Mouse (Mus musculus): ENCODE results near the gene 4930404H24Rik. TPM values are rescaled to one million over a fixed set of nuclear protein-coding genes. Genes with fewer than 3 reads are reported as not detected.
A peak's percentile ranks its signal among the peaks of the same experiment; 100 is the strongest.

4930404H24Rik gene
- polyA plus RNA-seq, 1 experiment from 2014 or later, result not detected

DNA sequence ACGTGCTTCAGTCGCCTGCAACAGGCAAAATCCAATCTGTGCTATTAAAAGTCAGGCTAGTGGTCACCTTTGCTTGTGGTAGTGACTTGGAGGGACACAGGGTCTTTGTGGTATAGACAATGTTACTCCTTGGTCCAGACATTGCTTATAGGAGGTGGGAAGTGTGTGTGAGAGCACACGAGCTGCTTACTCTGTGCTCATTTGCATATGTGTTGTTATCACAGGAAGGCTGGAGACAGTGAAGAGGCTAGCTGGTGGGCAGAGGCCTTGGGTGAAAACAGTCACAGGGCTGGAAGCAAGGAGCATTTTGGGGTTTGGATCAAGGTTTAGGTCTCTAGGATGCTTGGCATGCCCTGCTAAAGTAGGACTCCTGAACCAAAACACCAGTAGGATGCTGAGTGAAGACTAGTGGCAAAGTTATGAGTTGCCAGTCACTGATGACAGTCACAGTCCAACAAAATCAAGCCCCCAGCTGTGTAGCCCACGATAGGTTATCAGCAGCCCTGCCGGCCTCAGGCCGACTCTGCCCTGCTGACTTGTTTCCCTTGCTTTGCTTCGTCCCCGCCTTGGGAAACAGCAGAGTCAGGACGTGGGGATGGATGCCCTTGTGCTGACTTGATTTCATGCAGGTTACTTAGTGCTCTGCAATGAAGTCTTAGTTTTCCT, 37.6 kb upstream of the 4930404H24Rik start:
- Histone ChIP-seq H3K4me1 (replicated peaks) (peaks cover 68% of the 10 kb centered on the region), H3K36me3 (peaks cover 14% of the 10 kb centered on the region), H3K4me3 (replicated peaks) (peak overlapping the region; percentile 2; the same call in 1 of the 2 replicates), H3K27me3 (no peaks in the 10 kb centered on the region), H3K9ac (peak overlapping the region; percentile 61), H3K27ac (peak overlapping the region; percentile 94), H3K4me2 (peak overlapping the region; percentile 59), H3K9me3 (replicated peaks) (no peaks in the 10 kb centered on the region)
- WGBS (ENCODE audit: insufficient replicate concordance), result 25% methylated on average over 9 of the region's 9 CpGs
- ATAC-seq (ENCODE audit: low read depth) (peak; percentile 84), DNase-seq (peak; percentile 84)

DNA sequence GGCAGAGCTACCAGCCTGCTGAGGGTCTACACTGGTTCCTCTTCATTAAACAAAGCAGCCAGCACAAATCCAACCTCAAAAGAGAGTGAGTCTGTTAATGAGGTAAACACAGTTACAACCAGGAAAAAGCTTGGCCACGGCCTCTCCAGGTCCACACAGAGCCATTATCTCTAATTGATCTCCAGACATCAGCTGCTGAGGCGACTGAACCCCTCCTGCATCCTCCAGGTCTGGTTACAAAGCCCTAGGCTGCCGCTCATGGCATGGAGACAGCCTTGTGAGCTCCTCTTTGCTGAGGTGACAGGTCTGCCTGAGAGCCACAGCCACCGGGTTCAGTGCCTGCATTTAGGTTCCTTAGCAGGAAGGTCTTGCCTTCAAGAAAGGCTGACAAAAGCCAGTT, 35.1 kb upstream of the 4930404H24Rik start:
- H3K36me3 ChIP-seq, result peaks cover 21% of the 10 kb centered on the region
- no peak overlapping the region for H3K4me3 ChIP-seq (replicated peaks)
- DNase-seq (no peak), ATAC-seq (ENCODE audit: low read depth) (no peak)
- H3K9ac ChIP-seq, result no peak overlapping the region
- H3K27ac ChIP-seq, result peak overlapping the region; percentile 67; the same call in 1 of the 2 replicates
- H3K4me2 ChIP-seq, result no peak overlapping the region
- WGBS (ENCODE audit: insufficient replicate concordance), result 54% methylated on average over 4 of the region's 4 CpGs
- H3K9me3 ChIP-seq (replicated peaks), result no peaks in the 10 kb centered on the region
- no peaks in the 10 kb centered on the region for H3K27me3 ChIP-seq
- H3K4me1 ChIP-seq (replicated peaks), result peaks cover 65% of the 10 kb centered on the region

DNA sequence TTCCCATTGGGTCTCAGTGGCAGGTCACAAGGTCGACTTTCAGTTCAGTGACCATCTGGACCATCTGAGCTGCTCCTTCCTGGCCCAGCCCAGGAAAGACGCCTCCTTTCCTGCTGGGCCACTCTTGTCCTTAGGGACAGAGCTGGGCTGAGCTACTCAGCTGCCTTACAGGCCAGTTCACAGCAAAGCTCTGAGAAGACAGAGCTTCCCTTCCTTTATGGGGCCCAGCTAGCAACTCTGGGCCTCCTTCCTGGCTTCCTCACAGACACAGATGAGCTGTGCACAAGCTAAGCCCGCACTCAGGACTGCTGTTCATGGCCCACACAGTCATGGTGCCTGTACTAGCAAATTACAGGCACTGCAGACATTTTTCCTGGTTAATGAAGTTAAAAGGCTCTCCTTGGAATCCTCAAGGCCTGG, 34.6 kb upstream of the 4930404H24Rik start:
- ATAC-seq (ENCODE audit: low read depth) (no peak), DNase-seq (no peak)
- peaks cover 59% of the 10 kb centered on the region for H3K4me1 ChIP-seq (replicated peaks)
- H3K4me3 ChIP-seq (replicated peaks), result no peak overlapping the region
- no peak overlapping the region for H3K4me2 ChIP-seq
- peak overlapping the region; percentile 67 for H3K27ac ChIP-seq
- H3K9ac ChIP-seq, result peak overlapping the region; percentile 3; the same call in 1 of the 2 replicates
- 50% methylated on average over 3 of the region's 3 CpGs for WGBS (ENCODE audit: insufficient replicate concordance)
- H3K27me3 ChIP-seq, result no peaks in the 10 kb centered on the region
- no peaks in the 10 kb centered on the region for H3K9me3 ChIP-seq (replicated peaks)
- H3K36me3 ChIP-seq, result peaks cover 26% of the 10 kb centered on the region

DNA sequence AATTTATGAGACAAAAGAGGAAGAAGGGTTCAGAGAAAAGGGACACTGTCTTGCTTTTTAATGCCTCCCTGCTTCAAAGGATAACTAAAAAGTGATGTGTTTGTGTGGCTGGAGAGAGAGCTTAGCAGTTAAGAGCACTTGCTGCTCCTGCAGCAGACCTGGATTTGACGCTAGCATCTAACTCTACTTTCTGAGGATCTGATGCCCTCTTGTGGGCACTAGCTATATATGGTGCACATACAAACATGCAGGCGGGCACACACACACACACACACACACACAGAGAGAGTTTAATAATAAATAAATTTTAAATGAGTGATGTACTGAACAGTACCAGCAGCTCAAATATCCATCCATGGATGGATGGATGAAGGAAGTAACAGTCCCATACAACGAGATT, 29.3 kb upstream of the 4930404H24Rik start:
- 81% methylated on average over 3 of the region's 3 CpGs for WGBS (ENCODE audit: insufficient replicate concordance)
- no peak overlapping the region for H3K9ac ChIP-seq
- no peak for DNase-seq

DNA sequence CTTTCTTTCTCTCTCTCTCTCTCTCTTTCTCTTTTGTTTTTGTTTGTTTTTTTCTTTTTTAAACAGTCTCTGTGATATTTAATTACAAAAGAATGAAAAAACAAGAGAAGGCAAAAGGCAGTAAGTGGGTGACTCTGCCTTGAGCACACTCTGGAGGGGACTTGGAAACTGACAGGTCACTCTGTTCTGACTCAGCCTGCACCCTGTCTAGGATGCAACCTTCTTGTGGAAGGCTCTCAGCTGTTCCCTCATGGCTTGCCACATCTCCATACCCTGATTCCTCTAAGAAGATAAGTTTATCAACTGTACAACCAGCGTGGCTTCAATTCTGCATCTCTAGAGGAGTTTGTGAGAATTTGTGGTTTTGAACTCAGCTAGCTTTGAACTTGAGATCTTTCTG, 25.2 kb upstream of the 4930404H24Rik start:
- Histone ChIP-seq H3K4me1 (replicated peaks) (peaks cover 22% of the 10 kb centered on the region), H3K36me3 (peaks cover 55% of the 10 kb centered on the region), H3K4me2 (no peak overlapping the region), H3K4me3 (replicated peaks) (no peak overlapping the region), H3K9ac (no peak overlapping the region), H3K27me3 (no peaks in the 10 kb centered on the region), H3K9me3 (replicated peaks) (no peaks in the 10 kb centered on the region), H3K27ac (peak overlapping the region; percentile 50; the same call in 1 of the 2 replicates)
- DNase-seq (no peak), ATAC-seq (ENCODE audit: low read depth) (no peak)
- WGBS (ENCODE audit: insufficient replicate concordance), result 37% methylated on average over 1 of the region's 1 CpGs

More for the DNA sequence above, 29.3 kb upstream of the 4930404H24Rik start:
- Histone ChIP-seq H3K4me3 (replicated peaks) (no peak overlapping the region), H3K4me1 (replicated peaks) (peaks cover 13% of the 10 kb centered on the region), H3K9me3 (replicated peaks) (no peaks in the 10 kb centered on the region), H3K4me2 (no peak overlapping the region), H3K36me3 (peaks cover 49% of the 10 kb centered on the region), H3K27ac (no peak overlapping the region), H3K27me3 (no peaks in the 10 kb centered on the region)
- no peak for ATAC-seq (ENCODE audit: low read depth)

DNA sequence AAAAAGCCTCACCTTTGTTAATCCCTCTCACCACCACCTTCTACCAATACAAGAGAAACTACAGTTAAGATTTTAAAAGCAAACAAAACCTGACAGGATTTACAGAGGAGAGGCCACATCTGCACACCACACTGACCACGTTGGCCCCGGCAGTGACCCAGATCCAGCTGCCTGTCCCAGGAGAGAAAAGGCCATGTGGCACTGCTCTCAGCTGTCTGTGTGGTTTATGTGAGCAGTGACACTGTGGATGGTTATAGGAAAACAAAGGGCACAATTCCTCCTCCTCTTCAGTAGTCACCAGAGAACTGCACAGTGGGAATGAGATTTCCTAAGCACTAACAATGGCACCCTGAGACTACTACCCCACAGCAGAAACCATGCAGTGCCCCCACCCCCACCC, 23.3 kb upstream of the 4930404H24Rik start:
- DNase-seq (no peak), ATAC-seq (ENCODE audit: low read depth) (no peak)
- Histone ChIP-seq H3K4me2 (no peak overlapping the region), H3K4me3 (replicated peaks) (no peak overlapping the region), H3K36me3 (peaks cover 43% of the 10 kb centered on the region), H3K9me3 (replicated peaks) (no peaks in the 10 kb centered on the region), H3K4me1 (replicated peaks) (peaks cover 27% of the 10 kb centered on the region), H3K27ac (no peak overlapping the region), H3K27me3 (no peaks in the 10 kb centered on the region), H3K9ac (no peak overlapping the region)
- WGBS (ENCODE audit: insufficient replicate concordance), result 72% methylated on average over 2 of the region's 2 CpGs

DNA sequence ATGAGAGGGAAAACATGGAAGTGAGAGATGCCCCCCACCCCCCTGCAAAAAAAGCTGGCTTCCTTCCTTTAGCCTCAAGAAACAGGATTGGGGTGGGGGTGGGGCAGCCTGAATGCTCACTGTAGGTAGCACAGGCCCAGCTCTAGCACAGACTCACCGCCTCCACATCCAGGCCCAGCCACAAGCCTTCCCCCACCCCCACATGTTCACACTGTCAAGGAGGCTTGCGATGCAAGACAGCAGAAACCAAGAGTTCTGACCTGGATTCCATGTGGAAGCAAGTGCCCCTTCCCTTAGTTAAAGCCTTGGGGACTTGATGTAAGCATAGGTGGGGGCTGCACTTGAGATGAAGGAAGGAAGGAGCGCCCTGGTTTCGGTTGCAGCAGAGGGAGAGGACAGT, 22.8 kb upstream of the 4930404H24Rik start:
- WGBS (ENCODE audit: insufficient replicate concordance), result 78% methylated on average over 4 of the region's 4 CpGs
- H3K9ac ChIP-seq, result no peak overlapping the region
- H3K27ac ChIP-seq, result no peak overlapping the region; the same call in 1 of the 2 replicates
- ATAC-seq (ENCODE audit: low read depth), result 0 out of 2 replicates have a peak, but pooled peaks have one; percentile 32
- no peaks in the 10 kb centered on the region for H3K9me3 ChIP-seq (replicated peaks)
- DNase-seq, result no peak
- peaks cover 31% of the 10 kb centered on the region for H3K4me1 ChIP-seq (replicated peaks)
- no peak overlapping the region for H3K4me2 ChIP-seq
- no peak overlapping the region for H3K4me3 ChIP-seq (replicated peaks)
- H3K36me3 ChIP-seq, result peaks cover 43% of the 10 kb centered on the region
- no peaks in the 10 kb centered on the region for H3K27me3 ChIP-seq

DNA sequence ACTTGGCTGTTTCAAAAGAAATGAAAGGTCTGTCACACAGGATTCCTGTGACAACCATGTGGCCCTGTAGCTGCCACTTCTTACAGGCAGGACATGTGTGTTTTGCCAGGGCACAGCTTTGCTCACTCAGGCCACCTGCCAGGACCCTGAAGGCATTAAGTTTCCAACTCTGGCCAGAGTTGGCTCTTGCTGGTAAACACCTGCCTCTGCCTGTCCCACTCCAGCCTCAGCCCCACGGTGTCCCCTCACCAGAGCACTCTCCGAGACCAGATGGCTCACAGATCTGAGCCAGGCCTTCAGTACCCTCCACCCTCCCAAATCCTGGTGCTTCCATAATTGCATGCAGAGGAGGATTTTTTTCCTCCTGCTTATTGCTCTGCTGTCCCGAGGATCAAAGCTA, 21.6 kb upstream of the 4930404H24Rik start:
- ATAC-seq (ENCODE audit: low read depth) (no peak), DNase-seq (no peak)
- H3K36me3 ChIP-seq, result peaks cover 47% of the 10 kb centered on the region
- H3K27me3 ChIP-seq, result no peaks in the 10 kb centered on the region
- no peak overlapping the region for H3K4me3 ChIP-seq (replicated peaks)
- peaks cover 43% of the 10 kb centered on the region for H3K4me1 ChIP-seq (replicated peaks)
- H3K4me2 ChIP-seq, result no peak overlapping the region
- 76% methylated on average over 3 of the region's 3 CpGs for WGBS (ENCODE audit: insufficient replicate concordance)
- no peaks in the 10 kb centered on the region for H3K9me3 ChIP-seq (replicated peaks)
- H3K27ac ChIP-seq, result no peak overlapping the region
- H3K9ac ChIP-seq, result no peak overlapping the region

DNA sequence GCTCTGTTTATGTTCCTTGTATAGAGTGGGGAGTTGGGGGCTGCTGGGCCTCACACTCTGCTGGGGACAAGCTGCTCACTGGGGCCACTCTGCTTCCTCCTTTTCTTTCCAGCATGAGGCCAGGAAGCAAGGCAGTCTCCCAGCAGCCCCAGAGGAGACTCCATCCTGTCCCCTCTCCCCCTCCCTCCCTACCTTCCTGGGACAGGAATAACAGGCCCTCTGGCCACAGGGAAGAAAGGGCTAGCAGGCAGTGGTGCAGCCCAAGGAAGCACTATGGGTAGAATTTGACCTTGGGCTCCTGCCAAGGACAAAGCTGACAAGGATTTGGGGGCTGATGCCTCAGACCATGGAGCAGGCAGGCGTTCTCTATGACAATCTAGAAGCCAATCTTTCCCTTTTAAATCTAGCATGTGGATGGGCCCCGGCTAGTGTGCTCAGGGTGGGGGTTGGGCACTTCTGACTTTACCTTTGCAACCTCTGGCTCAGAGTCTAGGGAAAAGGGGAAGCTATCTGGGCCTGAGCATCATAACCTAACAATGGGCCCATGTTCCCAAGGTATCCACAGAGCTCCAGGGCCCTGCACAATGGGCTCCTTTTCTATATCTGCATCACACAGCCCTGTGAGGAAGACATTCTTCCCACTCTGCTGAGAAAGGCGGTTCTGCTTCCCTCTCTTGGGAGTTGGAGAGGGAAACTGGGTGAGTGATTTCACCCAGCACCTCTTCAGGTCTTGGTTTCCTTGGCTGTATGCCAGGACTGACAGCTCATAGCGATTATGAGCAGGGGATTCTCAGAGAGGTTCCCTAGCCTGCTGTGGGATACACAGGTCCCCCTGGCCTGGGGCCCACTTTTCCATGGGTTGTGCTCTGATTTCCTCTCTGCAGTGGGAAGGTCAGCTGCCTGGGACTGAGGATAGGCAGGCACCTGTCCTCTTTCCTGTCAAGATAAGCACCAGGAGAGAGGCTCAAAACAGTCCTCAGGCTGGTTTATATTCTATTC, 17.2 kb upstream of the 4930404H24Rik start:
- Histone ChIP-seq H3K9me3 (replicated peaks) (no peaks in the 10 kb centered on the region), H3K4me3 (replicated peaks) (no peak overlapping the region), H3K27me3 (no peaks in the 10 kb centered on the region), H3K27ac (peak overlapping the region; percentile 68), H3K36me3 (peaks cover 45% of the 10 kb centered on the region), H3K4me2 (no peak overlapping the region), H3K4me1 (replicated peaks) (peaks cover 60% of the 10 kb centered on the region), H3K9ac (0 out of 2 replicates have a peak overlapping the region, but pooled peaks have one; percentile 17)
- WGBS (ENCODE audit: insufficient replicate concordance), result 48% methylated on average over 4 of the region's 4 CpGs
- DNase-seq (no peak), ATAC-seq (ENCODE audit: low read depth) (no peak)

DNA sequence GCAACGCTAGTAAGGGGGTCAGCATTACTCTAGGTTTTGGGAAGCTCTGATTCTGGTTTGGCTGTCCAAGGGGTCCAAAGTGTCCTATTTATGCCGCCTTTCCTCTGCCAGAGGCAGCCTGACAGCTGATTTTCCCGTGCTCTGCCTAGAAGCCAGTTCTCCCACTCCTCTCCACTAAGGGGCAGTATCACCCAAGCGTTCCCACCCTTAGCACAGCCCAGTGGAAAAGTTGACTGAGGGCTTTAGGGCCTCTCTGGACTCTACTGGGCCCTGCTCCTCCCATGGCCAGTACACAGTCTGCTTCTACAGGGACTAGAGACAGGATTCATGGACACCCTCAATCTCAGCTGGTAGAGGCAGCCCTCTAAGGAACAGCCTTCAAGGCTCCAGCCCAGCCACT, 14.0 kb upstream of the 4930404H24Rik start:
- H3K4me1 ChIP-seq (replicated peaks), result peaks cover 89% of the 10 kb centered on the region
- no peaks in the 10 kb centered on the region for H3K27me3 ChIP-seq
- H3K27ac ChIP-seq, result peak overlapping the region; percentile 69; the same call in 1 of the 2 replicates
- peak overlapping the region; percentile 18; the same call in 1 of the 2 replicates for H3K9ac ChIP-seq
- no peak overlapping the region for H3K4me2 ChIP-seq
- DNase-seq (peak; percentile 62), ATAC-seq (ENCODE audit: low read depth) (peak; percentile 62)
- H3K36me3 ChIP-seq, result peaks cover 55% of the 10 kb centered on the region
- 21% methylated on average over 4 of the region's 4 CpGs for WGBS (ENCODE audit: insufficient replicate concordance)
- no peak overlapping the region for H3K4me3 ChIP-seq (replicated peaks)
- no peaks in the 10 kb centered on the region for H3K9me3 ChIP-seq (replicated peaks)

DNA sequence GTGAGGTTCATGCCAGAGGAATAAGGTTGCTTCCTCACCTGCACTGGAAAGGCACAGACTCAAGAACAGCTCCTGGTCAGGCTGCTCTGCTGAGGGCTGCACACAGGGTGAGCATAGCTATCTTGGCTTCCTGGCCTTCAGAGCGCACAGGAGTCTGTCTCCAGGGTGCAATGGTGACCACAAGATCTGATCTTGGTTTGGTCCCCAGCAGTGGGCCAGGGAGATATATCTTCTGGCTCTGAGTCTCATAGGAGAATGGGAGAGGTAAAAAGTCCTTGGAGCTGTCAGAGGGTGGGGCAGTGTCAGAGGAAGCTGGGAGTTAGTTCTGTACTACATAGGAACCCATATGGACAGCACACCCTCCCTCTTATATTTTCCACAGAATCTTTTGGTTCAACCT, 13.1 kb upstream of the 4930404H24Rik start:
- Histone ChIP-seq H3K27me3 (no peaks in the 10 kb centered on the region), H3K4me2 (no peak overlapping the region), H3K36me3 (peaks cover 51% of the 10 kb centered on the region), H3K27ac (peak overlapping the region; percentile 69), H3K4me3 (replicated peaks) (no peak overlapping the region), H3K9me3 (replicated peaks) (no peaks in the 10 kb centered on the region), H3K4me1 (replicated peaks) (peaks cover 92% of the 10 kb centered on the region), H3K9ac (peak overlapping the region; percentile 18; the same call in 1 of the 2 replicates)
- no peak for DNase-seq
- 5% methylated on average over 1 of the region's 1 CpGs for WGBS (ENCODE audit: insufficient replicate concordance)
- peak; percentile 49 for ATAC-seq (ENCODE audit: low read depth)
